Mouse (Mus musculus) spleen, adult 12 weeks (tissue): Measurements from ENCODE around the gene Wipf1.

Experiments
- DNase-seq: peaks from one replicate; pipeline ENCODE4 v3.0.0; 2022; ENCODE audit warnings: low spot score

The Wipf1 gene

GRCm38 (mm10) chr2:73540450-73541162, 11.1 kb upstream of the Wipf1 start:
- DNase-seq = peak; percentile 17

- DNase-seq = no peak
These were observed 10.2 kb upstream of the Wipf1 start for GRCm38 (mm10) chr2:73539697-73540096.

GRCm38 (mm10) chr2:73539141-73539540, 9.6 kb upstream of the Wipf1 start:
- no peak for DNase-seq

- DNase-seq = no peak
These were observed 9.1 kb upstream of the Wipf1 start for GRCm38 (mm10) chr2:73538590-73538989.

- no peak for DNase-seq
These were observed 6.7 kb upstream of the Wipf1 start for GRCm38 (mm10) chr2:73536091-73536783.

- no peak for DNase-seq
These were observed 5.2 kb upstream of the Wipf1 start for GRCm38 (mm10) chr2:73534720-73535119.

GRCm38 (mm10) chr2:73530487-73530886, 953 bp upstream of the Wipf1 start:
- DNase-seq = no peak

GRCm38 (mm10) chr2:73528516-73529355, 798 bp downstream of the Wipf1 start:
- DNase-seq = peak; percentile 15

- no peak for DNase-seq
These were observed 1.6 kb downstream of the Wipf1 start for GRCm38 (mm10) chr2:73527956-73528355.

GRCm38 (mm10) chr2:73526691-73527090, 2.8 kb downstream of the Wipf1 start:
- DNase-seq = no peak

GRCm38 (mm10) chr2:73522891-73523290, 6.6 kb downstream of the Wipf1 start:
- DNase-seq = no peak

- no peak for DNase-seq
These were observed 7.2 kb downstream of the Wipf1 start for GRCm38 (mm10) chr2:73522336-73522735.

GRCm38 (mm10) chr2:73521737-73522136, 7.8 kb downstream of the Wipf1 start:
- no peak for DNase-seq

- DNase-seq = no peak
These were observed 10.6 kb downstream of the Wipf1 start for GRCm38 (mm10) chr2:73518966-73519365.

- DNase-seq = no peak
These were observed 11.2 kb downstream of the Wipf1 start for GRCm38 (mm10) chr2:73518311-73518710.

GRCm38 (mm10) chr2:73514178-73514577, 15.4 kb downstream of the Wipf1 start:
- no peak for DNase-seq

- DNase-seq = no peak
These were observed 16.3 kb downstream of the Wipf1 start for GRCm38 (mm10) chr2:73513204-73513749.

- no peak for DNase-seq
These were observed 17.5 kb downstream of the Wipf1 start for GRCm38 (mm10) chr2:73512044-73512443.

- DNase-seq = no peak
These were observed 18.7 kb downstream of the Wipf1 start for GRCm38 (mm10) chr2:73510731-73511360.

- DNase-seq = no peak
These were observed 19.6 kb downstream of the Wipf1 start for GRCm38 (mm10) chr2:73510025-73510288.

- no peak for DNase-seq
These were observed 20.1 kb downstream of the Wipf1 start for GRCm38 (mm10) chr2:73509248-73510024.
